Mouse (Mus musculus) forebrain, embryonic 14.5 days (tissue): ENCODE data around the gene Tnfrsf14. TPM values are rescaled to one million over a fixed set of nuclear protein-coding genes. Genes with fewer than 3 reads are reported as not detected.

Source experiments
- ATAC-seq: fragments of 200-750 bp; cut with Nextera tagmentation; 2 replicates; pipeline ENCODE4 v1.8.0; 2017; ENCODE audit warnings: mild to moderate bottlenecking, moderate library complexity
- DNase-seq: peaks from one replicate; pipeline ENCODE4 v3.0.0-alpha.2; 2015; ENCODE audit warnings: low spot score
- H3K27ac ChIP-seq: fragments of 300-500 bp; sonication (generic); 2 replicates; pipeline ENCODE4 v1.5.1; 2014; ENCODE audit warnings: low read depth, mild to moderate bottlenecking, control low read depth, low read length, moderate library complexity
- H3K27me3 ChIP-seq: fragments of 300-500 bp; sonication (generic); replicated peaks from 2 replicates; pipeline ENCODE4 v1.6.1; 2014; ENCODE audit warnings: low read length, control low read depth, mixed read lengths; ENCODE audit not compliant: control insufficient read depth, insufficient read depth
- H3K36me3 ChIP-seq: fragments of 300-500 bp; sonication (generic); 2 replicates; pipeline ENCODE4 v1.6.1; 2014; ENCODE audit warnings: low read length, control low read depth; ENCODE audit not compliant: control insufficient read depth, insufficient read depth
- H3K4me1 ChIP-seq: fragments of 300-500 bp; sonication (generic); 2 replicates; pipeline ENCODE4 v1.6.1; 2014; ENCODE audit warnings: antibody characterized with exemption, low read length, control low read depth; ENCODE audit not compliant: control insufficient read depth, insufficient read depth
- H3K4me2 ChIP-seq: fragments of 300-500 bp; sonication (generic); 2 replicates; pipeline ENCODE4 v1.6.1; 2014; ENCODE audit warnings: mild to moderate bottlenecking, control low read depth, low read length
- H3K4me3 ChIP-seq: fragments of 300-500 bp; sonication (generic); 2 replicates; pipeline ENCODE4 v1.5.1; 2014; ENCODE audit warnings: low read depth, low read length, control low read depth
- H3K9ac ChIP-seq: fragments of 300-500 bp; sonication (generic); 2 replicates; pipeline ENCODE4 v1.6.1; 2014; ENCODE audit warnings: mild to moderate bottlenecking, low read length, control low read depth, moderate library complexity
- H3K9me3 ChIP-seq: fragments of 300-500 bp; sonication (generic); replicated peaks from 2 replicates; pipeline ENCODE4 v1.6.1; 2016; ENCODE audit warnings: low read length, control low read depth, mixed read lengths; ENCODE audit not compliant: control insufficient read depth
- WGBS: fragments of 180-500 bp; shearing (Covaris S2); extraction: QIAGEN DNeasy Blood & Tissue Kit; methylation state at CpG from one replicate; pipeline ENCODE4 v1.1.7; 2014; 5-methylcytosine and 5-hydroxymethylcytosine counted together
- polyA plus RNA-seq: library from polyadenylated mRNA; unstranded; fragments of >200 nt; fragmentation: Nextera tagmentation; extraction: Ambion mirVana; gene quantifications from 2 replicates; pipeline ENCODE4 v1.2.1, GENCODE M21; 2014

Gene Tnfrsf14
- polyA plus RNA-seq, 1 experiment from 2014 or later = not detected

- Histone ChIP-seq H3K4me2 (no peak overlapping the region), H3K27ac (no peak overlapping the region), H3K36me3 (no peaks in the 10 kb centered on the region), H3K27me3 (no peaks in the 10 kb centered on the region), H3K4me3 (no peak overlapping the region), H3K9ac (no peak overlapping the region), H3K9me3 (no peaks in the 10 kb centered on the region), H3K4me1 (no peaks in the 10 kb centered on the region)
- WGBS = 82% methylated on average over 5 of the region's 5 CpGs
- no peak for ATAC-seq
- no peak for DNase-seq
These were observed 445 bp downstream of the Tnfrsf14 start for GRCm38 (mm10) chr4:154927899-154928337.

- H3K9me3 ChIP-seq = no peaks in the 10 kb centered on the region
- H3K36me3 ChIP-seq = no peaks in the 10 kb centered on the region
- no peak overlapping the region for H3K4me2 ChIP-seq
- no peak for DNase-seq
- no peak for ATAC-seq
- no peak overlapping the region for H3K27ac ChIP-seq
- no peaks in the 10 kb centered on the region for H3K4me1 ChIP-seq
- no peak overlapping the region for H3K9ac ChIP-seq
- WGBS = 70% methylated on average over 9 of the region's 9 CpGs
- no peak overlapping the region for H3K4me3 ChIP-seq
- no peaks in the 10 kb centered on the region for H3K27me3 ChIP-seq
These were observed 1.1 kb downstream of the Tnfrsf14 start for GRCm38 (mm10) chr4:154926969-154927898.

- 39% methylated on average over 4 of the region's 4 CpGs for WGBS
- no peak overlapping the region for H3K4me2 ChIP-seq
- H3K9ac ChIP-seq = no peak overlapping the region
- no peak overlapping the region for H3K4me3 ChIP-seq
- H3K27me3 ChIP-seq = no peaks in the 10 kb centered on the region
- no peaks in the 10 kb centered on the region for H3K9me3 ChIP-seq
- DNase-seq (no peak), ATAC-seq (no peak)
- H3K36me3 ChIP-seq = no peaks in the 10 kb centered on the region
- no peak overlapping the region for H3K27ac ChIP-seq
- H3K4me1 ChIP-seq = no peaks in the 10 kb centered on the region
These were observed 3.0 kb downstream of the Tnfrsf14 start for GRCm38 (mm10) chr4:154925413-154925812.

GRCm38 (mm10) chr4:154922931-154923330 lies 5.4 kb downstream of the Tnfrsf14 start:
- no peak overlapping the region for H3K4me2 ChIP-seq
- no peak overlapping the region for H3K4me3 ChIP-seq
- 77% methylated on average over 5 of the region's 5 CpGs for WGBS
- H3K4me1 ChIP-seq = no peaks in the 10 kb centered on the region
- H3K36me3 ChIP-seq = no peaks in the 10 kb centered on the region
- H3K27ac ChIP-seq = no peak overlapping the region
- no peak overlapping the region for H3K9ac ChIP-seq
- no peaks in the 10 kb centered on the region for H3K9me3 ChIP-seq
- H3K27me3 ChIP-seq = no peaks in the 10 kb centered on the region
- ATAC-seq (no peak), DNase-seq (no peak)

GRCm38 (mm10) chr4:154922291-154922690 lies 6.1 kb downstream of the Tnfrsf14 start:
- DNase-seq (no peak), ATAC-seq (no peak)
- no peaks in the 10 kb centered on the region for H3K4me1 ChIP-seq
- H3K9me3 ChIP-seq = no peaks in the 10 kb centered on the region
- no peak overlapping the region for H3K27ac ChIP-seq
- H3K27me3 ChIP-seq = no peaks in the 10 kb centered on the region
- no peaks in the 10 kb centered on the region for H3K36me3 ChIP-seq
- no peak overlapping the region for H3K4me3 ChIP-seq
- WGBS = 80% methylated on average over 4 of the region's 4 CpGs
- H3K4me2 ChIP-seq = no peak overlapping the region
- H3K9ac ChIP-seq = no peak overlapping the region

- no peak overlapping the region for H3K9ac ChIP-seq
- H3K36me3 ChIP-seq = no peaks in the 10 kb centered on the region
- no peaks in the 10 kb centered on the region for H3K4me1 ChIP-seq
- WGBS = 83% methylated on average over 4 of the region's 4 CpGs
- DNase-seq (no peak), ATAC-seq (no peak)
- no peaks in the 10 kb centered on the region for H3K27me3 ChIP-seq
- H3K4me3 ChIP-seq = no peak overlapping the region
- H3K4me2 ChIP-seq = no peak overlapping the region
- no peak overlapping the region for H3K27ac ChIP-seq
- H3K9me3 ChIP-seq = no peaks in the 10 kb centered on the region
These were observed 11.7 kb downstream of the Tnfrsf14 start for GRCm38 (mm10) chr4:154916662-154917061.

GRCm38 (mm10) chr4:154915286-154915685 lies 13.1 kb downstream of the Tnfrsf14 start:
- no peaks in the 10 kb centered on the region for H3K4me1 ChIP-seq
- H3K27me3 ChIP-seq = no peaks in the 10 kb centered on the region
- H3K36me3 ChIP-seq = no peaks in the 10 kb centered on the region
- H3K4me3 ChIP-seq = no peak overlapping the region
- H3K4me2 ChIP-seq = no peak overlapping the region
- ATAC-seq (no peak), DNase-seq (no peak)
- H3K27ac ChIP-seq = no peak overlapping the region
- 89% methylated on average over 10 of the region's 10 CpGs for WGBS
- no peak overlapping the region for H3K9ac ChIP-seq
- no peaks in the 10 kb centered on the region for H3K9me3 ChIP-seq

- ATAC-seq = no peak
- no peak overlapping the region for H3K4me2 ChIP-seq
- WGBS = 86% methylated on average over 3 of the region's 3 CpGs
- no peak overlapping the region for H3K27ac ChIP-seq
- H3K9me3 ChIP-seq = no peaks in the 10 kb centered on the region
- no peaks in the 10 kb centered on the region for H3K27me3 ChIP-seq
- no peaks in the 10 kb centered on the region for H3K36me3 ChIP-seq
- no peak overlapping the region for H3K4me3 ChIP-seq
- no peaks in the 10 kb centered on the region for H3K4me1 ChIP-seq
- H3K9ac ChIP-seq = no peak overlapping the region
- DNase-seq = no peak
These were observed 13.7 kb downstream of the Tnfrsf14 start for GRCm38 (mm10) chr4:154914707-154915106.

- Histone ChIP-seq H3K27ac (no peak overlapping the region), H3K9ac (no peak overlapping the region), H3K36me3 (no peaks in the 10 kb centered on the region), H3K4me3 (no peak overlapping the region), H3K4me1 (no peaks in the 10 kb centered on the region), H3K4me2 (no peak overlapping the region), H3K27me3 (no peaks in the 10 kb centered on the region), H3K9me3 (no peaks in the 10 kb centered on the region)
- DNase-seq (no peak), ATAC-seq (no peak)
- 89% methylated on average over 4 of the region's 4 CpGs for WGBS
These were observed 14.1 kb downstream of the Tnfrsf14 start for GRCm38 (mm10) chr4:154914252-154914651.
